Mouse (Mus musculus): ENCODE results near the gene Add1.

DNA sequence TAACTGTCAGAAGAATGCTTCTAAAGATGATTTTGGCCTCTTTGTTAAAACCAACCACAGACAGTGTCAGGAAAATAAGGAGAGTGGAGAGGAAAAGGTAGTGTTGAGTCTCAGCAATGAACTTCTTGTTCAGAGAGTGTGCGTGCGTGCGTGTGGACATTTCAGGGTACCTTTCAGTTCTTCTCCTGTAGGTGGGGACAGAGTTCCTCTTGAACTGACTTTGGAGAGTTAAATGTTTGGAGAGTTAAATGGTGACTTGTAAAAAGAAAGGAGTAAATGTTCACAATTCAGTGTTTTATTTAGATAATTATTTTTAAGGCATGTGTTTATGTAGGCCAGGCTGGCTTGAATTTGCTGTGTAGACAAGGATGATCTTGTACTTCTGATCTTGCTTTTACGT lies 96.8 kb downstream of the Add1 start:
- TF ChIP-seq CTCF (IDR thresholded peaks at IDR 0.05; ENCODE audit: control insufficient read depth, insufficient read depth, insufficient replicate concordance, low read depth, low read length), result no peak
- no peak for TF ChIP-seq POLR2A (IDR thresholded peaks at IDR 0.05; ENCODE audit: control insufficient read depth, low read depth, low read length)
